Mouse (Mus musculus) forebrain, postnatal 0 days (tissue): ENCODE results near the gene Mbtd1. TPM values are rescaled to one million over a fixed set of nuclear protein-coding genes. Genes with fewer than 3 reads are reported as not detected.
A peak's percentile ranks its signal among the peaks of the same experiment; 100 is the strongest.

Experiments
- ATAC-seq: fragments of 200-750 bp; cut with Nextera tagmentation; 2 replicates; pipeline ENCODE4 v1.8.0; 2017; ENCODE audit warnings: mild to moderate bottlenecking, moderate library complexity
- DNase-seq: peaks from one replicate; pipeline ENCODE4 v3.0.0-alpha.2; 2015
- H3K27ac ChIP-seq: fragments of 300-500 bp; sonication (generic); 2 replicates; pipeline ENCODE4 v1.5.1; 2014; ENCODE audit warnings: low read depth, mild to moderate bottlenecking, antibody characterized with exemption, low read length, moderate library complexity, mixed read lengths
- H3K27me3 ChIP-seq: fragments of 300-500 bp; sonication (generic); 2 replicates; pipeline ENCODE4 v1.6.1; 2014; ENCODE audit warnings: mild to moderate bottlenecking, low read length, mixed read lengths; ENCODE audit not compliant: insufficient read depth
- H3K36me3 ChIP-seq: fragments of 300-500 bp; sonication (generic); 2 replicates; pipeline ENCODE4 v1.6.1; 2014; ENCODE audit warnings: mild to moderate bottlenecking, moderate library complexity; ENCODE audit not compliant: insufficient read depth
- H3K4me1 ChIP-seq: fragments of 300-500 bp; sonication (generic); 2 replicates; pipeline ENCODE4 v1.6.1; 2014; ENCODE audit warnings: antibody characterized with exemption; ENCODE audit not compliant: insufficient read depth
- H3K4me2 ChIP-seq: fragments of 300-500 bp; sonication (generic); 2 replicates; pipeline ENCODE4 v1.6.1; 2014; ENCODE audit warnings: low read depth, mild to moderate bottlenecking, moderate library complexity
- H3K4me3 ChIP-seq: fragments of 300-500 bp; sonication (generic); 2 replicates; pipeline ENCODE4 v1.5.1; 2014; ENCODE audit warnings: low read depth, low read length, mixed read lengths
- H3K9ac ChIP-seq: fragments of 300-500 bp; sonication (generic); 2 replicates; pipeline ENCODE4 v1.6.1; 2014; ENCODE audit warnings: mild to moderate bottlenecking
- H3K9me3 ChIP-seq: fragments of 300-500 bp; sonication (generic); 2 replicates; pipeline ENCODE4 v1.6.1; 2016; ENCODE audit warnings: low read length
- CTCF ChIP-seq: sonication (generic); IDR thresholded peaks from 2 replicates; pipeline ENCODE4 v1.5.1; 2016; ENCODE audit warnings: antibody characterized with exemption, control low read depth, low read depth
- WGBS: fragments of 180-500 bp; shearing (Covaris S2); extraction: QIAGEN DNeasy Blood & Tissue Kit; methylation state at CpG from one replicate; pipeline ENCODE4 v1.1.7; 2014; 5-methylcytosine and 5-hydroxymethylcytosine counted together
- polyA plus RNA-seq: library from polyadenylated mRNA; unstranded; fragments of >200 nt; fragmentation: Nextera tagmentation; extraction: Ambion mirVana; gene quantifications from 2 replicates; pipeline ENCODE4 v1.2.1, GENCODE M21; 2015
- total RNA-seq: library from RNA; depleted of rRNA; stranded (reverse); fragments of >200 nt; gene quantifications from 2 replicates; pipeline ENCODE4 v1.2.3, GENCODE M21; 2014

The Mbtd1 gene
- total and polyA plus RNA-seq, 2 experiments from 2014 or later, result 13.9 to 30.6 TPM

DNA sequence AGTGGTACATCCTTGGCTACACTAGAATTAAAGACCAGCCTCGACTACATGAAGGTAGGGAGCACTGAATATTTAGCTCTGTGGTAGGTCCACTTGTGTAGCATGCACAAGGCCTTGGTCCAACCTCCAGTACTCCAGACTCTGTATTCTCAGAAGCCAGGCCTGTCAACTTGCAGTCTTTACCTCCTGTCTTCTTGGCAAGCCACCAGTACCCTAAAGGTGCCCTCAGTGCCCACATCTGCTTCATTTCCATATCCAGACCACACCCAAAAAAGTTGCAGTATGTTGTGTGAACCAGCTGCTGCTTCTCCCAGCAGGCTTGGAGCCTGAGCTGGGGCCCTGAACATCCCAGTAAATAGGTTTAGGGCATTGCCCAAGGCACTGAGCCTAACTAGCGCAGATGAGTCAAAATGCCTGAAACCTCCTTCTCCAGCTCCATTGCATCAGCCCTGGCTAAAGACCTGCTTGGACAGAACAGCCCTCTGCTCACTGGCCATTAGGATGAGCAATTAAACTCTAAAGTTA lies 71.4 kb downstream of the Mbtd1 start:
- no peak for DNase-seq
- TF ChIP-seq CTCF, result no peak
- 94% methylated on average over 2 of the region's 2 CpGs for WGBS

GRCm38 (mm10) chr11:93957746-93958145 lies 72.1 kb downstream of the Mbtd1 start:
- H3K4me2 ChIP-seq, result no peak overlapping the region
- H3K9me3 ChIP-seq, result no peaks in the 10 kb centered on the region
- H3K4me1 ChIP-seq, result 0 out of 2 replicates have a peak, but pooled peaks cover 7% of the 10 kb centered on the region
- no peaks in the 10 kb centered on the region for H3K27me3 ChIP-seq
- no peak overlapping the region for H3K9ac ChIP-seq
- WGBS, result 83% methylated on average over 4 of the region's 4 CpGs
- 0 out of 2 replicates have a peak overlapping the region, but pooled peaks have one; percentile 21 for H3K27ac ChIP-seq
- H3K4me3 ChIP-seq, result no peak overlapping the region
- DNase-seq (no peak), ATAC-seq (no peak)
- TF ChIP-seq CTCF, result no peak
- peaks cover 50% of the 10 kb centered on the region for H3K36me3 ChIP-seq

More for the DNA sequence above, 71.4 kb downstream of the Mbtd1 start:
- Histone ChIP-seq H3K9ac (no peak overlapping the region), H3K4me2 (no peak overlapping the region), H3K4me3 (no peak overlapping the region), H3K27me3 (no peaks in the 10 kb centered on the region), H3K9me3 (no peaks in the 10 kb centered on the region), H3K27ac (peak overlapping the region; percentile 81; the same call in 1 of the 2 replicates), H3K4me1 (0 out of 2 replicates have a peak, but pooled peaks cover 7% of the 10 kb centered on the region), H3K36me3 (peaks cover 48% of the 10 kb centered on the region)
- no peak for ATAC-seq

GRCm38 (mm10) chr11:93961482-93961881 lies 75.8 kb downstream of the Mbtd1 start:
- no peak for TF ChIP-seq CTCF
- Histone ChIP-seq H3K36me3 (peaks cover 74% of the 10 kb centered on the region), H3K4me3 (no peak overlapping the region)

GRCm38 (mm10) chr11:93963013-93963412 lies 77.4 kb downstream of the Mbtd1 start:
- H3K36me3 ChIP-seq, result peaks cover 71% of the 10 kb centered on the region
- H3K4me1 ChIP-seq, result 0 out of 2 replicates have a peak, but pooled peaks cover 4% of the 10 kb centered on the region
- H3K9me3 ChIP-seq, result no peaks in the 10 kb centered on the region
- WGBS, result 72% methylated on average over 4 of the region's 4 CpGs
- no peak overlapping the region for H3K27ac ChIP-seq
- DNase-seq (no peak), ATAC-seq (no peak)
- H3K4me2 ChIP-seq, result no peak overlapping the region
- no peak overlapping the region for H3K4me3 ChIP-seq
- no peak for TF ChIP-seq CTCF
- H3K27me3 ChIP-seq, result no peaks in the 10 kb centered on the region
- no peak overlapping the region for H3K9ac ChIP-seq

More at GRCm38 (mm10) chr11:93961482-93961881, 75.8 kb downstream of the Mbtd1 start:
- no peak for ATAC-seq
- H3K4me2 ChIP-seq, result no peak overlapping the region
- 95% methylated on average over 6 of the region's 6 CpGs for WGBS
- H3K9ac ChIP-seq, result no peak overlapping the region
- H3K27ac ChIP-seq, result no peak overlapping the region
- DNase-seq, result no peak
- no peaks in the 10 kb centered on the region for H3K4me1 ChIP-seq
- no peaks in the 10 kb centered on the region for H3K9me3 ChIP-seq
- H3K27me3 ChIP-seq, result no peaks in the 10 kb centered on the region

DNA sequence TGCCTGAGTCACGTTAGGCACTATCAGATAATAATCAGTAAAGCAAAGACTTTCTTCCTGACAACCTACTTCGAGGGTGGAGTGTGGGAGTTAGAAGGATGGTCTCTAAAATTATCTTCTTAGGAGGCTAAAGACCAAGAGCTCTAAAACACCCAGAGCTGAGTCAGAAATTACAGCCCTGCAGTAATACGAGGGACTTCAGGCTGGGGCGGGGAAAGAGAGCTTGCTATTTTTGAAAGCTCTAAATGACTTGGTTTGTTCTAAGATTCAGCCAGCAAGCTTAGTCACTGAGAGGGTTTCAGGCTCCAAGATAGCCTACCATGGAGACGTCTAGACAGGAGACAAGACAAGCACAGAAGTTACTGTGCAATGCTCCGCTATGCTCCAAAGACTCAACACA lies 79.7 kb downstream of the Mbtd1 start:
- Histone ChIP-seq H3K27me3 (no peaks in the 10 kb centered on the region), H3K36me3 (peaks cover 49% of the 10 kb centered on the region), H3K4me2 (no peak overlapping the region), H3K4me3 (no peak overlapping the region), H3K9me3 (no peaks in the 10 kb centered on the region), H3K27ac (no peak overlapping the region), H3K4me1 (0 out of 2 replicates have a peak, but pooled peaks cover 4% of the 10 kb centered on the region), H3K9ac (no peak overlapping the region)
- DNase-seq (no peak), ATAC-seq (no peak)
- WGBS, result 95% methylated on average over 6 of the region's 6 CpGs
- no peak for TF ChIP-seq CTCF

- ATAC-seq, result no peak
- Histone ChIP-seq H3K27ac (peak overlapping the region; percentile 75), H3K36me3 (peaks cover 32% of the 10 kb centered on the region), H3K4me3 (peak overlapping the region; percentile 67), H3K9me3 (no peaks in the 10 kb centered on the region), H3K4me1 (0 out of 2 replicates have a peak, but pooled peaks cover 4% of the 10 kb centered on the region), H3K9ac (peak overlapping the region; percentile 68), H3K4me2 (peak overlapping the region; percentile 59), H3K27me3 (no peaks in the 10 kb centered on the region)
- 6% methylated on average over 11 of the region's 11 CpGs for WGBS
- no peak for TF ChIP-seq CTCF
- peak; percentile 38 for DNase-seq
These were observed 81.7 kb downstream of the Mbtd1 start for GRCm38 (mm10) chr11:93967381-93967780.

DNA sequence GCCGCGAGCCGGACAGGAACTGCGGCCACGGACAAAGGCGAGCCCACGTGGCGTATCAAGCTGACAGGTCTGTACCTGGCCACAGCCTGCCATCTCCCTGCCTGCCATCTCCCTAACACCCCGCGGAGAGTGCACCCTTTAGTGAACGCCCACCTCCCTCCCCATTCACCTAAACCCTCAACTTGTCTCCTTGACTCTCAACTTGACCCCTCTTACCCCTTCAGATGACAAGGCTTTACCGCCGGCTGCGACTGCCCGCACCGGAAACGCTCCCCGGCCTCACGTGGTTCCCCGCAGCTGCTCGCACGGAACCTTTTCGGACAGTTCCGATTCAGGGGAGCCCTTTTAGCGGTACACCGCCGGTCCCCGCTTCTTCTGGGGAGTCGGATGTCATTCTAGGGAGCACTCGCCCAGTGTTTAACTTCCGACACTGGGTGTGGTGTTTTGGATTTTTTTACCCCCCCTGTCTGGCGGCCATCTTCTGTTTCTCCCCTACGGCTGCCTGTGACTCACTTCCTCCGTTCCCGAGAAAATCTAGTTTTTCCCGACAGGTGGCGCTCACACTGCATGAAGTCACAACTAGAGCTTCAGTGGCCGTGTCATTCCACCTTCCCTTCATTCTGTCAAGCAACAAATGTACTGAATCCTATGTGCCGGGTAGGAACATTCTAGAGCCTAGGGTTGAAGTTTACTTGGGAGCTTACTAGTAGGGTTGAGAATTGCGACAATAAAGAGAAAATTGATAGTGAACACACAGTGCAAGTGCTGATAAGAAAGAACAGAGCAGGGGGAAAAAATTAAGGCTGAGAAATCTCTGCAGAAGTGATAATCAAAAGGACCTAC lies 82.6 kb downstream of the Mbtd1 start, which contains the start of the genes Gm20390 and Nme1:
Gene Gm20390 (minus strand): TSS at position 289 of the 843 bp plus-strand sequence.
Gene Nme1 (minus strand): TSS at position 517 of the 843 bp plus-strand sequence.
- Histone ChIP-seq H3K36me3 (peaks cover 25% of the 10 kb centered on the region), H3K9ac (peak within 1 kb of the TSS; percentile 68), H3K27ac (peak within 1 kb of the TSS; percentile 76), H3K27me3 (no peaks in the 10 kb centered on the region), H3K4me2 (peak within 1 kb of the TSS; percentile 59), H3K9me3 (no peaks in the 10 kb centered on the region), H3K4me3 (peak within 1 kb of the TSS; percentile 67), H3K4me1 (0 out of 2 replicates have a peak, but pooled peaks cover 4% of the 10 kb centered on the region)
- DNase-seq, result peak; percentile 100
- under 1% methylated on average over 40 of the region's 40 CpGs for WGBS
- peak; percentile 97 for ATAC-seq
- TF ChIP-seq CTCF, result peak; percentile 93
